Mouse (Mus musculus): ENCODE measurements around the gene Sebox.
"Not testable (repeated sequence)": the region's sequence is repeated elsewhere in the genome, so short reads cannot be mapped to it uniquely, and the experiment has no call there.

Gene Sebox

DNA sequence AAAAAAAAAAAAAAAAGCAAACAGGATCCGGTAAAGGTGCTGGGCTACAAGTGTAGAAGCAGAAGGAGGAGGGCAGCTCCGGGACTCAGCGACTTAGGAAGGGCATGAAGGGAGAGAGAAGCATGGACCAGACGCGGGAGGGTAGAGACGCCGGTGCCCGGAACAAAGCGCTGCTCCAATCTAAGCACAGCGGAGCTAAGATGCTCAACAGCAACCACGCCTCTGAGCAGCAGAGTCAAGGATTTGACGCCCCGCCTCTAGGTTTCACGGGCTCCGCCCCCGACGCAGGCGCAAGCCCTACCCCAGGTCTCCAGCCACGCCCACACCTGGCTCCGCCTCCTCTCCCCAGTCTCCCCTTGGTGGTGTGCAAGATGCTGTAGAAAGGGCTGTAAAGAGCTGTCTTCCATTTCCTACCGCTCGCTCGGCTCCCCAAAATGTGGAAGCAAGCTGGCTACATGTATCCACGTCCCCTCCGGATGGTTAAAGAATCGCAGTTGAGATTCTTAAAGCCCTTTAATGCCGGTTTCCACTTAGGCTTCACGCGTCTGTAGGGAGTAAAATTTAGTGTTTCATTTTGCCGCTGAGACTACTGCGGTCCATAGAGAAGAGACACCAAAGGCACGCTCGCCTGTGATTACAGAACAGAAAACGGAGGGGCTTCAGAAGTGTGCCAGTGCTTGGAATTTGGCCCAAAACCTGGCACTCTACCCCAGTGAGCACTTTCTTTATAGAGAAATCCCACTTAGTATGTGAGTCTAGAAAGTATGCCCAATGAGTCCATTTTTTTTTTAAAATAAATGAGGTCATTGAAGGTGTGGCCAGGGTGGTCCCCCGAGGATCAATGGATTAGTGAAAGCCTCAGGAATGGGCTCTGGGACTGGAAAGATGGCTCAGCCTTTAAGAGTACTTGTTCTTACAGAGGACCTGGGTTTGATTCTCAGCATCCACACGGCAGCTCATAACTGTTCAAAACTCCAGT lies 5.4 kb upstream of the Sebox start, which contains the start of gene Sarm1:
TSS of gene Sarm1 (minus strand) at position 211 of the 979 bp plus-strand sequence.
- DNase-seq (ENCODE audit: low spot score in 2 of 2): peak; percentile 81 to 90

- no peak for DNase-seq (ENCODE audit: low spot score in 2 of 2)
Observed at GRCm38 (mm10) chr11:78499004-78499403, 4.2 kb upstream of the Sebox start, which contains the start of gene Vtn. Gene Vtn, plus strand, starts transcription at chr11:78499091.

- no peak for DNase-seq (ENCODE audit: low spot score in 2 of 2)
Observed at GRCm38 (mm10) chr11:78499543-78499942, 3.7 kb upstream of the Sebox start.

GRCm38 (mm10) chr11:78500623-78501202 lies 2.5 kb upstream of the Sebox start:
- no peak for DNase-seq (ENCODE audit: low spot score in 2 of 2)

GRCm38 (mm10) chr11:78501529-78501928 lies 1.7 kb upstream of the Sebox start:
- no peak for DNase-seq (ENCODE audit: low spot score in 2 of 2)

DNA sequence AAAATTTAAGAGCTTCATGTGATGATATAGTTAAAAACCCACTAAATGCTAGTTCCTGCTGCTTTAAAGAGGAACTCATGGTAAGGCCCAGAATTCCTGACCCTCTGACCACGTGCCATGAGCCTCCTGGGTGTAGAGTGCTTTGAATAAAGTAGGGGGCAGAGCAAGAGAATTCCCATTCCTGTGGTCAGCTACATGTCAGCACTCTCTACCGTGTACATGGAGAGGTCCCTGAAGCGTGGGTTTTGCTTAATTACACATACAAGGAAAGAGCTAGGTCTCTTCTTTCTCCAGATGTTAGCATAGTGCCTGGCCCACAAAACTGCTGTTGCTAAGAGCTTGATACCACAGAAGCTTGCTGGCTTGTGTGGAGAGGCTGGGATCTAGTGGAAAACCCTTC lies 2.2 kb downstream of the Sebox start:
- DNase-seq (ENCODE audit: low spot score in 2 of 2): no peak

- no peak for DNase-seq (ENCODE audit: low spot score in 2 of 2)
Observed at GRCm38 (mm10) chr11:78509148-78509547, 5.9 kb downstream of the Sebox start.

- DNase-seq (ENCODE audit: low spot score in 2 of 2): peak; percentile 86 to 91
Observed at GRCm38 (mm10) chr11:78512025-78512957, 9.0 kb downstream of the Sebox start, which contains the start of the genes Tmem199 and Poldip2. Gene Tmem199, minus strand, starts transcription at chr11:78512172. Gene Poldip2, plus strand, starts transcription at chr11:78512193.

GRCm38 (mm10) chr11:78513106-78513790 lies 10.0 kb downstream of the Sebox start:
- no peak for DNase-seq (ENCODE audit: low spot score in 2 of 2)

DNA sequence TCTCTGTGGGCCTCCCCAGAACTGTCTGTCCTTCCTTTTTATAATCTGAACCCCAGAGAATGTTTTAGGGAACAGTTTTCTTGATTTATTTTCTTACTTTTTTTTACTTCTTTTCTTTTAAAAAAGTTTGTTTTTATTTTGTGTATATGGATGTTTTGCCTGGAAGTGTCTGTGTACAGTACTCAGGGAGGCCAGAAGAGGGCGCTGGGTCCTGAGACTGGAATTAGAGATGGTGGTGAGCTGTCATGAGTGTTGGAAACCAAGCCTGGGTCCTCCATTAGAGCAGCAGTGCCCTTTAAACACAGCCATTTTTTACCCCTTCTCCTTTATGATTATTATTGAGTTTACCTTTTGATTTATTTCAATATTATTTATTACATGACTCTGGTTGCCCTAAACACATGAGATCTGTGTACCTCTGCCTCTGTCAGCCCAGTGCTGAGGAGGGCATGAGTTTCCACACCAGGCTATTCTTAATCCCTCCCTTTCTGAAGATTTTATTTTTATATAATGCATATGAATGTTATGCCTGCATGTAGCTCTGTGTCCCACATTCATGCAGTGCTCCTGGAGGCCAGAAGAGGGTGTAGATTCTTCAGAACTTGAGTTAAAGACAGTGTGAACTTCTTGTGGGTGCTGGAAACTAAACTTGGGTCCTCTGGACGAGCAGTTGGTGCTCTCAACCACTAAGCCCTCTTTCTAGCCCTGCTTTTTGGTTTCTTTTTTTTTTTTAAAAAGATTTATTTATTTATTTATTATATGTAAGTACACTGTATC lies 12.5 kb downstream of the Sebox start:
- no peak for DNase-seq (ENCODE audit: low spot score in 2 of 2)

GRCm38 (mm10) chr11:78518931-78519330 lies 15.7 kb downstream of the Sebox start:
- DNase-seq (ENCODE audit: low spot score in 2 of 2): no peak

DNA sequence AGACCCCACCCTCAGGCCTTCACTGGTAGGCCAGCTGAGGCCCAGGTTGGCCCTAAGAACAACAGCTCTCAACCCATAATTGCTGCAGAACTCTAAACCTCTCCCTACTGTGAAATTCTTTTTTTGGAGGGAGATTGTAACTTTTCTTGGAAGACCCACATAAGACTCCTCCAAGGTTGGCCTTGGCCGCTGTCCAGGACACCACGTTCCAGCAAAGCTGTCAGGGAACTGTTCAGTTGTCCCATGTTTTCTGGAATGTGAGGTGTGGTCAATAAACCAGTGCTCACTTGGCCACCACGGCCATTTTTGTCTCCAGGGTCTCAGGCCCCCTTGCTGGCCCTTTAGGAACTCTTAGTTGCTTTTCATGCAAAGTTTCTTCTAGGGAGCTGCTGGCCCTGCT lies 18.6 kb downstream of the Sebox start:
- DNase-seq (ENCODE audit: low spot score in 2 of 2): no peak

DNA sequence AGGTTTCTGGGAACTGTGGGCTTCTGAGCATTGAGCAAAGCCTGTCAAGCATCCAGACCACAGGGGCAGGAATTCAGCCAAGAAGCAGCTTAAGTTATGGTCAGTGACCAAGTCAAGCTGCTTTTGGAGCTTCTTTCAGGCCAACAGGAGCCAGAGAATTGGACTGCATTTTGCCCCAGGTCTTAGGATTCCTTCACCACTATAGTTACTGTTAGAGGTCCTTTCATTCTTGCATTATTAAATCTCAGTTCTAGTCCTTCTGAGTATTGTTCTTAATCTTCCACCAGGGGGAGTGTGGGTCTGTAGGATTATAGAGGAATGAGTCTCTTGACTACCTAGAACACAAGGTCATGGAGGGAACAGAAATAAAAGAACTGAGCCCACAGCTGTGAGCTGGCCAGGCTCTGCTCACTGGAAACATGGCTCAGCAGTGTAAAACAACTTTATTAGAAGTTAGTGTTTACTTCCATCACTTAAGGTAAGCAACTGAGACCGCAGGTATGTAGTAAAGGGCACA lies 19.3 kb downstream of the Sebox start:
- no peak for DNase-seq (ENCODE audit: low spot score in 2 of 2)

GRCm38 (mm10) chr11:78523241-78523955 lies 20.2 kb downstream of the Sebox start:
- DNase-seq (ENCODE audit: low spot score in 2 of 2): no peak

DNA sequence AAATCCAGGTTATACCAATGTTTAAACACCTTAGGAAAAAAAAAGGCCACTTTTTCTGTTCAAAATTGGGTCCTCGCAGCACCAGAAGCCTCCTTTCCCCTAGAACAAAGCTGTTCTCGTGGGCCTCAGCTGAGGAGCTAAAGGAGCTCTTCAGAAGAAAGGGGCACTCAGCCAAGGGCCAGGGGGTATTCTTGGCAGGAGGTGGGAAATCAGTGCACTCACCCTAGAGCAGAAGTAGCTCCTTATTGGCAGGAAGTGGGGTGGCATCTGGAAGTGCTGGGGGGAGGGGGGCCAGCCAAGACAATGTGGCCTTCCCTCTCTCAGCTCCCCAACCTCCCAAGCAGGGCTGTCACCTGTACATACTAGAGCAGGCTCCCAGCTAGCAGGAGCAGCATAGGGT lies 21.6 kb downstream of the Sebox start:
- DNase-seq (ENCODE audit: low spot score in 2 of 2): no peak

DNA sequence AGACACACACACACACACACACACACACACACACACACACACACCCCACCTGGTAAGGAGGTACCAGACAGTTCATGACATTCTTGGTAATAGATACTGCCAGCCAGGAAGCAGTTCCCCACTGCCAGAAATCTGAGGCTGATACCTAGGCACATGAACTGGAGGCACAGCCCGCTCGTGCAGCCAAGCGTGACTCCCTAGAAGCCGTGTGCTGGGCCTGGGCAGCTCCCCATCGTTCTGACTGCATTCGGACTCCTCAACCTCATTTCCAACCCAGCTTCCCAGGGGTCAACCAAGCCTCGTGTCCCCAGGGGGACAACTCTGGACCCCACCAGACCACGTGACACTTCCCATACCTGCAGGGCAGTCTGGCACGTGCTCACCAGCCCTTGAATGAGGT lies 25.5 kb downstream of the Sebox start:
- no peak for DNase-seq (ENCODE audit: low spot score in 2 of 2)

DNA sequence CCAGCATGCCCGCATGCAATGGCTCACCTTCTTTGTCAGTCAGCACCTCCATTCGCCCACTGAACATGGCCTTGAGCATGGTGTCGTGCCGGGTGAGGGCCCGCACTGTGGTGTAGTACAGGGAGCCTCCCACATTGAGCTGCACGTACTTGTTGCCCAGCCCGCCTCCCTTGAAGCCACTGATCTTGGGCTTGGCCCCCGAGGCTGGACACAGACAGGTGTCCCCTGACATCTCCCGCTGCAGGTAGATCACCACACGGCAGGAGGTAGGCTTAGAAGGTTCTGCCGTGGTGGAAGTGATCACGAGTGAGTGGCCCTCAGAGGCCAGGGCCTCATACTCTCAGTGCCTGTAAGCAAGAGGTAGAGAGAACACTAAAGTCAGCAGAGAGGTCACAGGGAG lies 26.8 kb downstream of the Sebox start:
- no peak for DNase-seq (ENCODE audit: low spot score in 2 of 2)

- no peak for DNase-seq (ENCODE audit: low spot score in 2 of 2)
Observed at GRCm38 (mm10) chr11:78531046-78531445, 27.8 kb downstream of the Sebox start.

DNA sequence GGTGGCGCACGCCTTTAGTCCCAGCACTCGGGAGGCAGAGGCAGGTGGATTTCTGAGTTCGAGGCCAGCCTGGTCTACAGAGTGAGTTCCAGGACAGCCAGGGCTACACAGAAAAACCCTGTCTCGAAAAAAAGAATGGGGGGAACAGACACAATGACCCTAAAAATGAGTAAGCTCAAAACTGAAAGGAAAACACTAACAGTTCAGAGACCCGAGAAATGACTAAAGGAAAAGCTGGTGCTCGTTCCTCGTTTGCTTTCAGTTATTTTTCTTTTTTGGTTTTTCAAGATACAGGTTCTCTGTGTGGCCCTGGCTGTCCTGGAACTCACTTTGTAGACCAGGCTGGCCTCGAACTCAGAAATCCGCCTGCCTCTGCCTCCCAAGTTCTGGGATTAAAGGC lies 28.3 kb downstream of the Sebox start:
- DNase-seq (ENCODE audit: low spot score in 2 of 2): not testable (repeated sequence)

Data from urinary bladder, postnatal 4 days (tissue).